Mouse (Mus musculus) lung, adult 2 months (tissue): Measurements from ENCODE around the gene Arl2. TPM values are rescaled to one million over a fixed set of nuclear protein-coding genes. Genes with fewer than 3 reads are reported as not detected.

Experiments
- DNase-seq: peaks from one replicate; pipeline ENCODE4 v3.0.0; 2022
- H3K4me1 ChIP-seq: fragments of 200-500 bp; 2 replicates; pipeline ENCODE4 v1.6.1; 2011; ENCODE audit warnings: low read length; ENCODE audit not compliant: control insufficient read depth, insufficient read depth
- H3K4me3 ChIP-seq: fragments of 200-500 bp; replicated peaks from 2 replicates; pipeline ENCODE3; 2011; ENCODE audit warnings: low read depth, mild to moderate bottlenecking, control low read depth, low read length; ENCODE audit errors: extremely low read depth
- CTCF ChIP-seq: fragments of 200-500 bp; IDR thresholded peaks from 2 replicates; pipeline ENCODE4 v1.5.1; 2011; ENCODE audit warnings: mild to moderate bottlenecking, low read length, control low read depth; ENCODE audit not compliant: insufficient read depth
- POLR2A ChIP-seq: fragments of 200-500 bp; IDR thresholded peaks from 2 replicates; pipeline ENCODE4 v1.6.1; 2011; ENCODE audit warnings: low read depth, mild to moderate bottlenecking, control low read depth, low read length, borderline replicate concordance; ENCODE audit errors: extremely low read depth
- WGBS: fragments of 180-500 bp; shearing (Covaris S2); methylation state at CpG from one replicate; pipeline ENCODE4 v1.1.7; 2018; 5-methylcytosine and 5-hydroxymethylcytosine counted together
- polyA plus RNA-seq: library from polyadenylated mRNA; depleted of rRNA; stranded (reverse); fragments of >200 nt; gene quantifications from 2 replicates; pipeline ENCODE4 v1.2.3, GENCODE M21; 2012; rRNA removed

Gene Arl2
- polyA plus RNA-seq, 1 experiment, result 128 TPM

GRCm38 (mm10) chr19:6084478-6085248 is 56.7 kb downstream of the Arl2 start, which contains the start of the genes Zfpl1 and Cdca5:
Gene Zfpl1 (minus strand): TSS chr19:6084956.
Gene Cdca5 (plus strand): TSS chr19:6084983.
- under 1% methylated on average over 58 of the region's 58 CpGs for whole genome bisulfite sequencing
- no peak for TF ChIP-seq CTCF
- peak; percentile 76; the same call in 1 of the 2 replicates for TF ChIP-seq POLR2A
- DNase-seq, result peak; percentile 96
- peak within 1 kb of the TSS; percentile 94 for H3K4me3 ChIP-seq
- peaks cover 7% of the 10 kb centered on the region for H3K4me1 ChIP-seq

Other genes starting within 250 kb of the Arl2 start
- gene Tigd3, start 247.4 kb downstream of the Arl2 start, polyA plus RNA-seq, result 1.1 and 1.2 TPM in 2 replicates
- 87.1 and 103 TPM in 2 replicates for gene Dpf2, start 228.5 kb downstream of the Arl2 start, polyA plus RNA-seq
- 22.2 and 24.1 TPM in 2 replicates for gene Cdc42ep2, start 216.7 kb downstream of the Arl2 start, polyA plus RNA-seq
- gene Pola2, start 177.3 kb downstream of the Arl2 start, polyA plus RNA-seq, result 30.5 and 32.7 TPM in 2 replicates
- gene Slc22a20, start 155.4 kb downstream of the Arl2 start, polyA plus RNA-seq, result not detected in 2 replicates
- gene Capn1, start 125.7 kb downstream of the Arl2 start, polyA plus RNA-seq, result 55.6 and 68.9 TPM in 2 replicates
- gene Syvn1, start 95.0 kb downstream of the Arl2 start, polyA plus RNA-seq, result 41.1 and 47.1 TPM in 2 replicates
- 10.8 and 13.7 TPM in 2 replicates for gene Mrpl49, start 83.8 kb downstream of the Arl2 start, polyA plus RNA-seq
- gene Fau, start 83.7 kb downstream of the Arl2 start, polyA plus RNA-seq, result 896 and 1,315 TPM in 2 replicates
- 47.0 and 54.7 TPM in 2 replicates for gene Znhit2, start 80.4 kb downstream of the Arl2 start, polyA plus RNA-seq
- gene Tm7sf2, start 73.2 kb downstream of the Arl2 start, polyA plus RNA-seq, result 34.6 and 36.5 TPM in 2 replicates
- 61.7 and 81.7 TPM in 2 replicates for gene Vps51, start 64.3 kb downstream of the Arl2 start, polyA plus RNA-seq
- gene Tmem262, start 61.5 kb downstream of the Arl2 start, polyA plus RNA-seq, result not detected in 2 replicates
- gene Gm28374, start 59.3 kb downstream of the Arl2 start, polyA plus RNA-seq, result 0.50 and 0.60 TPM in 2 replicates
- 89.7 and 99.1 TPM in 2 replicates for gene Zfpl1, start 56.6 kb downstream of the Arl2 start, polyA plus RNA-seq
- gene Cdca5, start 56.6 kb downstream of the Arl2 start, polyA plus RNA-seq, result 0.63 and 0.92 TPM in 2 replicates
- not detected in 2 replicates for gene AC131692.1, start 47.1 kb downstream of the Arl2 start, polyA plus RNA-seq
- gene Naaladl1, start 35.8 kb downstream of the Arl2 start, polyA plus RNA-seq, result 0.20 and 0.30 TPM in 2 replicates
- gene Sac3d1, start 22.9 kb downstream of the Arl2 start, polyA plus RNA-seq, result 25.3 and 36.7 TPM in 2 replicates
- 43.8 and 45.2 TPM in 2 replicates for gene Snx15, start 13.2 kb downstream of the Arl2 start, polyA plus RNA-seq
- gene Batf2, start 565 bp downstream of the Arl2 start, polyA plus RNA-seq, result 14.6 and 15.8 TPM in 2 replicates
- gene Majin, start 42.8 kb upstream of the Arl2 start, polyA plus RNA-seq, result 0.37 and 0.75 TPM in 2 replicates
- gene Gpha2, start 84.8 kb upstream of the Arl2 start, polyA plus RNA-seq, result 1.7 and 2.6 TPM in 2 replicates
- gene Ppp2r5b, start 94.3 kb upstream of the Arl2 start, polyA plus RNA-seq, result 58.7 and 88.5 TPM in 2 replicates
- gene Atg2a, start 100.1 kb upstream of the Arl2 start, polyA plus RNA-seq, result 37.0 and 37.7 TPM in 2 replicates
- 399 and 593 TPM in 2 replicates for gene Ehd1, start 135.2 kb upstream of the Arl2 start, polyA plus RNA-seq
- gene Cdc42bpg, start 164.9 kb upstream of the Arl2 start, polyA plus RNA-seq, result 132 and 133 TPM in 2 replicates
- gene Men1, start 193.4 kb upstream of the Arl2 start, polyA plus RNA-seq, result 52.1 and 56.2 TPM in 2 replicates
- gene Map4k2, start 199.6 kb upstream of the Arl2 start, polyA plus RNA-seq, result 303 and 441 TPM in 2 replicates
- gene Sf1, start 222.1 kb upstream of the Arl2 start, polyA plus RNA-seq, result 136 and 194 TPM in 2 replicates
- gene Pygm, start 242.9 kb upstream of the Arl2 start, polyA plus RNA-seq, result 32.8 and 135 TPM in 2 replicates